Mouse (Mus musculus) lung, postnatal 25 days (tissue): ENCODE data around the gene Tnnt1.

Experiments used
- DNase-seq: peaks from one replicate; pipeline ENCODE4 v3.0.0; 2022; ENCODE audit warnings: low spot score

Tnnt1 gene

DNA sequence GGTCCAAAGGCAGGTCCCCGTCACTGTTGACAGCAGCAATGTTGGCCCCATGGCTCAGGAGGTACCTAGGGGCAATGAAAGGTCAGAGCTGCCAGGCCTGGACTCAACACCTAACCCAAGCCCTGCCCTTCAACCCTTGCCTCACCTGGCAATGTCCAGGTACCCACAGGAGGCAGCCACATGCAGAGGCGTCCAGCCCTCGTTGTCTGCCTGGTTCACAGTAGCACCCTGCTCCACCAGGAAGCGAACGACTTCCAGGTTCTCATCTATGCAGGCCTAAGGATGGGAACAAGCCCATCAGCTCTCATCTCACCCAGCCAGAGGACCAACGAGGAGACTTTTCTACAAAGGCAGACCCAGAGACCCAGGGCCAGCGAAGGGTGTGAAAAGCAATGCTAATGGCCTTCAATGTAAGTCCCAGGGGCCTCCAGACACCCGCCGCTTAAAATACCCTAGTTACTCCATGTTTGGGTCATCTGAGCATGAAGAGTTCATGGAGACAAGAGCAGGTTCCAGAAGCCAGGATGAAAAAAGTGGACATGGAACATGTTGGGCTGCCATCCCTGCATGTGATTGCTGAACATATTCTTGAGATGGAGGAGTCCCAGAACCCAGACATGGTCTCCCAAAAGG, 18.8 kb downstream of the Tnnt1 start:
- no peak for DNase-seq

DNA sequence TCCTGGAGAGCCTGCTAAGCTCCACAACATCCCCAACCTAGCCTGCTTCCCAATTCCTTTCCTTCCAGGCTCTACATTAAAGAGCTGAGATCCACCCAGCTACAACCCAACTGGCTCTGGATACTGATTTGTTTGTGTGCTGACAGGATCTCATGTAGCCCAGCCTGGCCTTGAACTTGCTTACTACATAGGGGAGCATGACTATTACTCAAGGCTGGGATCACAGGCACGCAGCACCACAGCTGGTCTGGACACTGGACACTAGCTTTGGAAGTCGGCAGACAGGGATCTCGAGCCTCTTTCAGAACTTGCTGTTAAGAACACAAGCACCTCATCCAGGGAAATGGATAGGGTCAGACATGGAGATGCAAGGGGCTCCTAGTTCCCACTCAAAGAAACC, 19.7 kb downstream of the Tnnt1 start:
- no peak for DNase-seq

DNA sequence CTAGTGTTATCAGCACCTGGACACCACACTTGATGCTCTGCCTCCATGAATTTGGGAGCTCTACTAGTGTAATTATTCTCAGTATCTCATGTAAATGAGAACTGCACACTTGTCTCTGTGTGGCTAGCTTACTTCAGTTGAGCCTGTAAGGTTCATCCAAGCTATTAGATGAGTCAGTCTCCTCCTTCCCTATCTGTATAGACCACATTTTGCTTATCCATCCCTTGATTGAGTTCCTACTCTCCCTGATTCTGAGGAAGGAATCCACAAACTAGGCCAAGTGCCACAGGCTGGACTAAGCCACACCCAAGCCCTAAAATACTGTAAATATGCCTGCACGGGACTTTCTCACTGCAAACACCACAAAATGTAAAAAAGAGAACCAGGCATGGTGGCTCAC, 22.2 kb downstream of the Tnnt1 start:
- no peak for DNase-seq

DNA sequence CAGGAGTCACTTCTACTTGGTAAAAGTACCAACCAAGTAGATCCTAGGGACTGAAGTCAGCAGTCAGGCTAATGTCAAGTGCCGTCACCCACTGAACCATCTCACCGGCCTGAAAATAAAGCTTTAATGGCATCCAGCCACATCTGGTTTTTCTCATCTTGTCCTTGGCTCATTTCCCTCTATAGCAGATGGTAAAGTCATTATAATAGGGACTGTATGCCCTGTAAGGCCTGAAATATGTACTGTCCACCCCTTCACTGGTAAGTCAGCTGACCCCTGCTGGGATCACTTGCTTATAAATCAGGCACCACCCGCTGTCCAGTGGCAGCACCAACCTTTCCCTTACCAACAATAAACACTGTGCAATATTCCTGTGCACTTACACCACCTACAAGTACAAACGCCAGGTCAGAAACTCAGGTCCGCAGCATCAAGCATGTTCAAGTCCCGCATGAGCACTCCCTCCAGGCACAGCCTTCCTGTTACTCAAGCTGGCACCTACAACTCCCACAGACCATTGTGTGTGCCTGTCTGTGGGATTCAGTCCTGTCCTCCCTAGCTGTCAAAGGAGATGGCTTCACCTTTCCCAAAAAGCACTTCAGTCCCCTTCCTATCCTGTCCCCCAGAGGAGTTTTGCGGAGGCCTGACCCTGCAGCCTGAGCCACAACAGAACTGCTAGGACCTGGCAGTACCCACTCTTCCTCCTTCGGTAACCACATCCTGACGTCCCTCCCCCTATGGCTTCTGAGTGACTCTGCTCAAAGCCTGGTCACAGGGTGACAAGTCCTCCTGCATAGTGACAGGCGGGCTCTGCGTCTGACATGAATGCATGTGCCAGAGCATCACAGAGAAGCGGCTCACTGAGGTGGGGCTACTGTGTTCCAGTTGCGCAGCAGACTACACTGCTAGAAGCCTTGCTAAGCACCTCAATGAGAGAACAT, 23.6 kb downstream of the Tnnt1 start:
- peak; percentile 29 for DNase-seq

DNA sequence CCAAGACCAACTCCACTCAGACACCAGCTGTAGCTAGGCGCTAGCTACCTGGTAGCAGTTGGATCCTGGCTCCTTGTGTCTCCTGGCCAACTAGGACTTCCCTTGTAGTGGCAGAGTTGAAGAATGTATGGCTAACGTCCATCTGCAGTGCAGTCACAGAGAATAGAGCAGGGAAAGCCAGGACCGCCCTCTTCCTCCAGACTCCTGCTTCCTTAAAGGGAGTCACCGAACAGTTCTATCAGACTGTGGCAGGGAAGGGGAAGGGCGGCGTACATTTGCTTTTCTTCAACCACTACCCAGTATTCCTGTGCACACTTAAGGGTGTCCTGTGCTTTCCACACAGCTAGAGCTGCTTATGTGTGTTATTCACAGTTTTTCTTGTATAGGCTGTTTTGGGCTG, 24.9 kb downstream of the Tnnt1 start:
- DNase-seq = peak; percentile 66

DNA sequence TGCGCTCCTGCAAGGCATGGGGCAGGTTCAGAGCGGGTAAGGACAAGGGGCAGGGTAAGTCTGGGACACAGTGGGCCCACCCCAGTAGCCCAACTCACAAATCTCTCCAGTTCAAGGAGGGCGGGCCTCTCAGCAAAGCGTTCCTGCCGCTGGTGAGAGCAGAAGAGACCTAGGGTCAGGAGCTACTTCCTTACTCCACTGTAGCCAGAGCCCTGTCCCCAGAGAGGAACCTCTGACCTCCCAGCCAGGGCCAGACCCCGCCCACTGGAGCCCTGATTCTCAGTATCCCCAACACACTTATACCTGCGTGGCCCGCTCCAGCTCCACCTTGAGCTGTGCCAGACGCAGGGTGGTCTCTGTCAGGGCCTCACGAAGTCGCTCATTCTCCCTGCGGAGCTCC, 33.9 kb downstream of the Tnnt1 start:
- no peak for DNase-seq

DNA sequence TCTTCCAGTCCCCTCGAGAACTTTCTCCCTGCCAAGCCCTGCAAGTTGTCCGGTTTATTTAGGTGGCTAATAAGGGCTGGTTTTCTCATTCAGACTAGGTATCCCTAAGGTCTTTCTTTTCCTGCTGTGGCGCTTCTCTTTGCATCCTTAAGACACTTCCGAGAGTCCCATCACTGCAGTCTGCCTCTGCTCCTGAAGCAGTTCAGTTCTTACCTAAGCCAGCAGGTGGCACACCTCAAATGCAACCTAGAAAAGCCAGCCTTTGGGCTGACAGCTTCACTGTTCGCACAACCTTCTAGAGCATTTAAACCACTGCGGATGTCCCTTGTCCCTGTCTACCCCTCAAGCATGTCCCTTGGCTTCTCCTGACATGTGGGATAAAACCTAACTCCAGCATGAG, 36.5 kb downstream of the Tnnt1 start:
- DNase-seq = peak; percentile 39

DNA sequence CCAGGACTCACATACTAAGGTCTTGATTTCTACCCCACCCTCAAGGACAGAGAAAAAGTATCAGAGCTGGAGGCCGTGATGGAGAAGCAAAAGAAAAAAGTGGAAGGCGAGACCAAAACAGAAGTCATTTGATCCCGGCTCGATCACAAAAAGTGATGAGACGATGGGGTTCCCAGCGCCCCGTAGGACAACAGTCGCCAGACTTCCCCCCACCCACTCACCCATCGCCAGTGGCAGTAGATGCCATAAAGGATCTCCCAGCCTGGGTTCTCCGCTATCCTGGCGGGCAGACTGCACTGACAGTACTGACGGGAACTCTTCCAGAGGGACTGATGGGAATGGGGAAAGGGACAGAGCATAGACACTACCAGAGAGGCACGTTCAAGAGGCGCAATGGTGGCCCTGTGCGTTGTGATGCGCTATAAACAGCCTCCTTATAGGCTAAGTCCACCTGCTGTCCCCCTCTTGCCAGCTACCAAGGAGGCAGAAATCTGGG, 37.3 kb downstream of the Tnnt1 start:
- no peak for DNase-seq

DNA sequence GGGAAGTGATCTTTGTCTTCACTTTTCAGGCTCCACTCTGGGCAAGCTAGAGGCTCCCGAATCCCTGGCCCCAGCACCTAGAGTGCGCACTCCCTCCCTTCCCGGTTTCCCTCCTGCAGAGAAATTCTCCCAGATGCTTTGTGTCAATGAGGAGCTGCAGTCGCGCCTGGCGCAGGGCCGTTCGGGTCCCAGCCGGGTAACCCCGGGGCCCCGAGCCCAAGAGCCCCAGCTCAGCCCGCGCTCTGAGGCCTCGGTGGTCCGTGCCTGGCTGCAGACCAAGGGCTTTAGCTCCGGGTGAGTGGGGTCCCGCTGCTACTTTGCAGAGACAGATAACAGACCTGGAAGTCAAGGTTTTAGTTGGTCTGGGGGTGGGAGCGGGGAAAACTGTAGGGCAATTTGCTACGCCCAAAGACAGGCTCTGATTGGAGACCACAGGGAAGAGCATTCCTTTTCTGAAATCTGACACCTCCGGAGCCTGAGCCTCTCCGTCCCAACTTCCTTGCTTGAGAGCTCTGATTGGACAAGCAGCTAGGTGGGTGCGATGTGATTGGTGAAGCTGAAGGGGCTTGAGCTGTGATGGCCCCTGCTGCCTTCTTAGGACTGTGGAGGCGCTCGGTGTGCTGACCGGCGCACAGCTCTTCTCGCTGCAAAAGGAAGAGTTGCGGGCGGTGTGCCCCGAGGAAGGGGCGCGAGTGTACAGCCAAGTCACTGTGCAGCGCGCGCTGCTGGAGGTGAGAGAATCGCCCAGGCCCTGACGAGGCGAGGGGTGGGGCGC, 38.0 kb downstream of the Tnnt1 start:
- peak; percentile 87 for DNase-seq

DNA sequence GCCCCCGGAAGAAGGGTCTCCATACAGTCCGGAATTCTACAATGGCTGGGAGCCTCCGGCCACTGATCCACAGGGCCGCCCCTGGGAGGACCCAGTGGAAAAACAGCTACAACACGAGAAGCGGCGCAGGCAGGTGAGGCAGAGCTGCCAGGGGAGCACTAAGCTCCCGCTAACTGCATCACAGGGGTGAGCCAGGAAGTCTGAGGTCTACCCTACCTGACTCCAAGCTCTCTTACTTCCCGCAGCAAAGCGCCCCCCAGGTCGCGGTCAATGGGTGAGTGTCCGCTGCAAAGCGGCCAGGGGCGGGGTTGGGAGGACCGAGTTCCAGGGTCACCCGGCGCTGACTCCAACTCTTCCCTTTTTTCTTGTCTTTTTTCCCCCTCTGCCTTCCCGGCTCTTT, 42.2 kb downstream of the Tnnt1 start:
- DNase-seq = no peak

DNA sequence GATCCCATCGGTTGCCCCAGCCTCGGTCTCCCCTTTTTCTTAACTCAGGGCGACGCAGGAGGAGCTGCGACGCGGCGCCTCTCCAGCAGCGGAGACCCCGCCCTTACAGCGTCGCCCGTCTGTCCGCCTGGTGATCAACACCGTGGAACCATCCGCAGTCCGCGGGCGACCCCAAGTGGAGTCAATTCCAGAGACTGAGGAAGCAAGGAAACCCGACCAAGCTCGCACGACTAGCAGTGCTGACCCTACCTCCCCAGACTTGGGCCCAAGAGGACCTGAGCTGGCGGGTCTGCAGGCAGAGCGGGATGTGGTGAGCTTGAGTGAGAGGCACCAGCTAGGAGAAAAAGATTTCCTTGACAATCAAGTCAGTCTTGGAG, 45.0 kb downstream of the Tnnt1 start:
- peak; percentile 84 for DNase-seq

DNA sequence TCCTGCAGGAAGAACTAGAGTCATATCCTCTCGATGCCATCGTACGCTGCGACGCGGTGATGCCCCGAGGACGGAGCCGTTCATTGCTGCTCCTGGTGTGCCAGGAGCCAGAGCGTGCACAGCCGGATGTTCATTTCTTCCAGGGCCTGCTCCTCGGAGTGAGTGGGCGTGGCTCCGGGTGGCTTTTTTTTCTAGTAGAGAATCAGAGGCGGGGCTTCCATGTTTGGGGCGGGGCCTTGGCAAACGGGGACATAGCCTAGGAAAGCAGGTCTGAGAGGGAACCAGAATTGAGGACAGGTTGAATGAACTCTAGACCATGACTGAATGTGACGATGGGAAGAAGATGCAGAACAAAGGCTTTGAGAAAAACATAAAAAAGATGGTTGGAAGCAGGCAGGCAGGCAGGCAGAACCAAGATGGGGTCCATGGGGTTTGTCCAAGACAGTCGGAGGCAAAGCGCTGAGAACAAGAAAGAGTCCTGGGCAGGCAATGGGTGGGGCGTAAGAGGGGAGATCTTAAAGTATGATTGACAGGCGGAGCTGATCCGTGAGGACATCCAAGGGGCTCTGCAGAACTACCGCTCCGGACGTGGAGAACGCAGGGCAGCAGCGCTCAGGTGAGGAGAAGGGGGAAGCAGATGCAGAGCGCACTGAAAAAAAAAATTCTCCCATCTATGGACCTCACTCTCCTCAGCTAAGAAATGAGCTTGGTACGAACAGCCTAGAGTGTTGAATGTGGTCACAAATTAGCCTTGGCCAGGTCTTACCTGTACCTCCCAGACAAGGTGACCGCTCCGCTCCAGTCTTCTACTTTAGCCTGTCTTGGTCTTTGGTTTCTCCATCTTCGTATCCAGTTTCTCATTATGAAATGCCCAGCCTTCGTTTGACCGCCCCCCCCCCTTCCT, 45.7 kb downstream of the Tnnt1 start:
- DNase-seq = peak; percentile 80

DNA sequence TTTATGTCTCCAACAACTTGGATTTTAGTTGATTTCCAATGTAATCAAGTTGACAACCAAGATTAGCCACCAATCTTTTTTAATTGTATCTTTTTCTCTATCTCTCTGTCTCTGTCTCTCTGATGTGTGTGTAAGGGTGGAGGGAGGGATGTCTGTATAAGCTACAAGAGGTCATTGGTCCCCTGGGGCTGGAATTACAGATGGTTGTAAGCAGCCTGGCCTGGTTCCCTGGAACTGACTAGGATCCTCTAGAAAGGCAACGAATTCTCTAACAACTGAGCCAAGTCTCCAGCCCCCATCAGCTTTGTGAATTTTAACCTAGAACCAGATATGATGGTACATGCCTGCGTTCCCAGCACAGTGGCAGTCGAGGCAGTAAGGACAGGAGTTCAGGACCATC, 48.4 kb downstream of the Tnnt1 start:
- no peak for DNase-seq

DNA sequence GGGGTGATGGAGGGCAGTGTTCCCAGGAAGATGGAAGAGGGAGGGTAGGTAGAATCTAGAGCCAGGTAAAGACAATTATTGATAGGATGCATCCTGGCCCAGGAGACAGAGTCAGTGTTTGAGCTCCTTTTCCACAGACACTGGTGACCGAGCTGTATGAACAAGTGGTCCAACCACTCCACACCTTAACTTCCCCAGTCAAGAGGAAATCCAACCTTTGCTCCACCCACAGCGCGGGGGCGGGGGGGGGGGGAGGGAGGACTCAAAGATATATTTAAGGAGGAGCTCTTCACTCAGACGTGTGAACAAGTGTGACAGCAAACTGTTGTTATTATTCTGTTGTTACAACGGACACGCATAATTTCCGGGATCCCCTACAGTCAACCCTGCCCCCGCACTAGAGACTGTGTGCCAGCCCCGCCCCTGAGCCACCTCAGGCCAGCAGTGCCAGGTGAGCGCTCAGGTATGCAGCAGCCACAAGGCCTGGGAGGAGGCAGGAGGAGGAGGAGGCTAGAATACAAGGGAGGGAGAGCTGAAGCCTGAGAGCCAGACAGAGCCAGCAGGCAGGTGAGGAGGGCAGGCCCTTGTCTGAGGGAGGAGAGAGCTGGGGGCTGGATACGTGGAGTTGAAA, 51.9 kb downstream of the Tnnt1 start:
- DNase-seq = peak; percentile 90

DNA sequence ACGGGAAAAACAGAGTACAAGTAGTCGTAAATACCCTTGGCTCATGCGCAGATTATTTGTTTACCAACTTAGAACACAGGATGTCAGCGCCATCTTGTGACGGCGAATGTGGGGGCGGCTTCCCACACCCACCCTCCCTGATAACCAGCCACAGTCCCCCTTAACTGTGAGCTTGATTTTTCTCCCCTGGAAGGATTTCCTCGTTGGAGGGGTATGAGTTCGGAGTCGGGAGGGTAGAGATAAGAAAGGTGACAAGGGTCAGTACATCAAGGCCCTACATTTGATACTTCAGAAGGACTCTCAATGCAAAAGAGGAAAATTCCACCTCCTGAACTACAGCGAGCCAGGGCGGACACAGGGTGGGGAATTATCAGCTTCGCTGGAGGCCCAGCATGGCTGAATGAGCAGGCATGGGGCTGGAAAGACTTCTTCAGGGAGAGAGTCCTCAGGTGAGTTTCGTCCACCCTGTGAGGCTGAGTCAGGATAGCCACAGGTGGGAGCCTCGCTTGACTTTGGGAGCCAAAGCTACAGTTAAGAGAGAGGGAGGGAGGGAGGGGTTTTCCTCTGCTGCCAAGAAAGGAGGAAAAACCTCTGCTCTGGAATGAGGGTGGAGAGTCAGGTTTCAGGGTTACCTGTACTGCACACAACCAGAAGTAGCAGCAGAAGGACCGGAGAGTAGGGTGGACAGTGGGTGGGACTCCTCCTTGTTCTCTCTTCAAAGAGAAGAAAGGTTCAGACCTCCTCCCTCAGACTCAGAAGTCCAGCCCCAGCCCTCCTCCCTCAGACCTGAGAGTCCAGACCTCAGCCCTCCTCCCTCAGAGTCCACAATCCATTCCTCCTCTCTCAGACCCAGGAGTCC, 55.4 kb downstream of the Tnnt1 start, which contains the start of gene Eps8l1:
Gene Eps8l1 (plus strand): TSS at position 99 of the 859 bp plus-strand sequence.
- peak; percentile 80 for DNase-seq
